Mouse (Mus musculus) ES-E14 (cell line): ENCODE data around the gene Rsph3a.

Experiments used
- CHD2 ChIP-seq: IDR thresholded peaks from 2 replicates; pipeline ENCODE4 v1.6.1; 2014; ENCODE audit warnings: mild to moderate bottlenecking, low read depth, low read length, inconsistent platforms
- HCFC1 ChIP-seq: IDR thresholded peaks from 2 replicates; pipeline ENCODE4 v1.6.1; 2012; ENCODE audit warnings: low read length, inconsistent platforms, borderline replicate concordance; ENCODE audit not compliant: insufficient read depth
- ZC3H11A ChIP-seq: IDR thresholded peaks from 2 replicates; pipeline ENCODE4 v1.6.1; 2012; ENCODE audit warnings: low read depth, mild to moderate bottlenecking, inconsistent platforms, low read length, borderline replicate concordance

DNA sequence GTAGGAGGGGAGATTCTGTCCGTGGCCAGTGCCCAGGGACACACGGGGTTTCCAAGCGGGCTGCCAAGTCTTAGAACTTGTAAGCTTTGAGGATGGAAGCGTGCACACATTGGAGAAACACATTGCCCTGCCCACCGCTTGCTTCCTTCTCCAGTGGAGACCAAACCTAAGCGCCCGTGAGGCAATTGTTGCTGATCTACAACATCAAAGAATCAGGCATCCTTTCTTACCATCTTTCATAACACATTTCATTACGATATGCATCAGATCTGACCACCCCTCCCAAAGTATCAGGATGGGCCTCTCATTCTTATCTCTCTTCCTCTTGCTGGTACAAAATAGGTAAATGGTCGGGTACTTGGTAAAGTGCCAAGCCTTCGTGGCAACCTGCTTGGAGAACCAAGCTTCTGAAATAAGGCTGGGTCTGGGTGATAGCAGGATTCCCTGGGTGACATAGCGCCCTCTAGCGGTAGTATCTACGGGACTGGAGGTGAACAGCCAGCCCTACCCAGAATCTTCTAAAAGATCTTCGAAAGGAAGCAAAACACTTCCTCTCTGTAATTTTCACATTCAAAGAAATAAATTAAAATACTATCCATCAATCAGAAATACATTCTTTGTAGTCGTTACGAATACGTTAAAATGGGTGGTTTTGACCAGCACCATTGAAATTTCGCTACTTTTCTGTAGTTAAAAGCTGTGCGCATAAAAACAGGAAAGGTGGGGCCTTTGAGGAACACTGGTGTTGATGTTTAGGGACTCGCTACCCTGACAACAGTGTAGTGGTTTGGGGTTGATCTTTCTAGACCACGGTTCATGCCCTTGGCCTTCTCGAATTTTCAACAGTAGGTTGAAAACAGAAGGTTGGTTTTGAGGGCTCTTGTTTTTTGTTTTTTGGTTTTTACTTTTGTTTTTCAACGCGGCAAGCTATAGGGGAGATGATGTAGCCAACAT lies 17.6 kb upstream of the Rsph3a start:
- TF ChIP-seq CHD2 (no peak), HCFC1 (no peak), ZC3H11A (no peak)
